Mouse (Mus musculus) liver, adult 2 months (tissue): ENCODE results near the gene Cd109. TPM values are rescaled to one million over a fixed set of nuclear protein-coding genes. Genes with fewer than 3 reads are reported as not detected.

Experiments used
- DNase-seq: peaks from one replicate; pipeline ENCODE4 v3.0.0-alpha.2; 2011; ENCODE audit warnings: low read depth, low spot score; ENCODE audit errors: extremely low read depth
- H3K27ac ChIP-seq: fragments of 200-500 bp; replicated peaks from 2 replicates; pipeline ENCODE4 v1.5.1; 2012; ENCODE audit warnings: low read depth, mild to moderate bottlenecking, control low read depth, inconsistent platforms, low read length; ENCODE audit not compliant: insufficient read depth
- H3K27me3 ChIP-seq: fragments of 200-500 bp; 2 replicates; pipeline ENCODE4 v1.6.1; 2012; ENCODE audit warnings: mild to moderate bottlenecking, moderate library complexity, low read length, inconsistent platforms; ENCODE audit not compliant: control insufficient read depth, insufficient read depth
- H3K36me3 ChIP-seq: fragments of 200-500 bp; 2 replicates; pipeline ENCODE4 v1.6.1; 2012; ENCODE audit warnings: low read length, inconsistent platforms; ENCODE audit not compliant: control insufficient read depth, insufficient read depth
- H3K4me1 ChIP-seq: fragments of 200-500 bp; 2 replicates; pipeline ENCODE4 v1.6.1; 2011; ENCODE audit warnings: low read length; ENCODE audit not compliant: control insufficient read depth, insufficient read depth
- H3K4me3 ChIP-seq: fragments of 200-500 bp; 2 replicates; pipeline ENCODE4 v1.5.1; 2011; ENCODE audit warnings: low read depth, mild to moderate bottlenecking, control low read depth, low read length, moderate library complexity; ENCODE audit not compliant: insufficient read depth
- H3K79me2 ChIP-seq: fragments of 200-500 bp; 2 replicates; pipeline ENCODE4 v1.6.1; 2012; ENCODE audit warnings: inconsistent platforms, mild to moderate bottlenecking, low read length, moderate library complexity; ENCODE audit not compliant: control insufficient read depth, insufficient read depth
- H3K9ac ChIP-seq: fragments of 200-500 bp; 2 replicates; pipeline ENCODE4 v1.6.1; 2012; ENCODE audit warnings: low read depth, mild to moderate bottlenecking, control low read depth, inconsistent platforms, low read length
- CTCF ChIP-seq: fragments of 200-500 bp; IDR thresholded peaks from 2 replicates; pipeline ENCODE4 v1.5.1; 2011; ENCODE audit warnings: low read depth, low read length, control low read depth
- POLR2A ChIP-seq: fragments of 200-500 bp; IDR thresholded peaks from 2 replicates; pipeline ENCODE4 v1.6.1; 2011; ENCODE audit warnings: low read length, control low read depth; ENCODE audit not compliant: insufficient read depth; ENCODE audit errors: extremely low read depth
- WGBS: fragments of 180-500 bp; shearing (Covaris S2); methylation state at CpG from one replicate; pipeline ENCODE4 v1.1.7; 2018; 5-methylcytosine and 5-hydroxymethylcytosine counted together
- polyA plus RNA-seq: library from polyadenylated mRNA; depleted of rRNA; stranded (reverse); fragments of >200 nt; gene quantifications from 2 replicates; pipeline ENCODE4 v1.2.3, GENCODE M21; 2012; rRNA removed
- total RNA-seq: library from RNA; depleted of rRNA; stranded (reverse); fragments of >200 nt; gene quantifications from 2 replicates; pipeline ENCODE4 v1.2.3, GENCODE M21; 2014; rRNA removed

Cd109 gene
- total and polyA plus RNA-seq, 2 experiments: not detected

- Histone ChIP-seq H3K27me3 (no peaks in the 10 kb centered on the region), H3K9ac (no peak overlapping the region), H3K4me3 (no peak overlapping the region), H3K36me3 (no peaks in the 10 kb centered on the region), H3K4me1 (no peaks in the 10 kb centered on the region), H3K79me2 (no peaks in the 10 kb centered on the region), H3K27ac (no peak overlapping the region)
- 75% methylated on average over 6 of the region's 6 CpGs for WGBS
- TF ChIP-seq POLR2A: no peak
- no peak for TF ChIP-seq CTCF
- DNase-seq: peak; percentile 7
Measured at GRCm38 (mm10) chr9:78720888-78721798, 105.8 kb downstream of the Cd109 start.

DNA sequence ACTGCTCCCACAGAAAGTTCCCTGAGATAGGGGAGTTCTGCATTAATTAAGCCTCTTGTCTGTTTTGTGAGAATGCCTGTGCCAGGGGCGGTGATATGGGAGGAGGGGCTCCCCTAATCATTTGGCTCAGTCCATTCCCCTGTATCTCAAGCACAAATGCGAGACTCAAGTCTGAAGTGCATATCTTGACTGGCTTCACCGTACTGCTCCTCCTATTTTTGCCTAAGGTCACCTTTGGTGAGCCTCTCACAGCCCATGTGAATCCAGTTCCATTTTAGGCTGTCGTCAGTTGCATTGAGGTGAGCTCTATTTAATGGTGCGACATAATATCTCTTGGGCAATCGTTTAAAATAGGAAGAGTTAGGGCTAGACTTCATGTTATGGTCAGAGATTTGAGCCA lies 116.6 kb downstream of the Cd109 start:
- H3K4me3 ChIP-seq: no peak overlapping the region
- no peaks in the 10 kb centered on the region for H3K36me3 ChIP-seq
- no peak for DNase-seq
- H3K27me3 ChIP-seq: no peaks in the 10 kb centered on the region
- no peaks in the 10 kb centered on the region for H3K4me1 ChIP-seq
- H3K27ac ChIP-seq: no peak overlapping the region
- no peaks in the 10 kb centered on the region for H3K79me2 ChIP-seq
- TF ChIP-seq POLR2A: no peak
- no peak for TF ChIP-seq CTCF
- H3K9ac ChIP-seq: no peak overlapping the region
- 73% methylated on average over 6 of the region's 6 CpGs for WGBS

- TF ChIP-seq POLR2A (no peak), CTCF (no peak)
- no peaks in the 10 kb centered on the region for H3K4me1 ChIP-seq
- H3K27ac ChIP-seq: no peak overlapping the region
- no peaks in the 10 kb centered on the region for H3K27me3 ChIP-seq
- peak; percentile 32 for DNase-seq
- no peaks in the 10 kb centered on the region for H3K79me2 ChIP-seq
- no peak overlapping the region for H3K4me3 ChIP-seq
- no peak overlapping the region for H3K9ac ChIP-seq
- WGBS: 57% methylated on average over 3 of the region's 3 CpGs
- H3K36me3 ChIP-seq: no peaks in the 10 kb centered on the region
Measured at GRCm38 (mm10) chr9:78735519-78735918, 120.2 kb downstream of the Cd109 start.

DNA sequence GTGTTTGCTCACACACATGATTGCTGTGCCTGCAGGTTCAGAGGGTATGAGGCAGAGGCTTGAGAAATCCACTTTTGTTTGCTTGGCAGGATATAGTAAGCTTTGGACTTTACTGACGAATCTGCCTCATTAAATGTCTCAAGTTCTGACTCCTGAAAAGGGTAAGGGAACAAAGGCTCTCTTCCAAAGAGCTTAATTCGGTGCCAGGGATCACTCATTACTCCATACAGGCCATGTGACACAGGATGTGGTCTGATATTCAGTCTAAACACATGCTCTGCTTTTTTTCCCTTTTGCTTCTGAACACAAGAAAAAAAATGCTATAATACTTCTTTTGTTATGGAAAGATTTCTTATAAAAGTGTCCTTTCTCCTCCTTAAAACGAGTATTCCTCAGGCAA lies 126.7 kb downstream of the Cd109 start:
- DNase-seq: peak; percentile 66
- H3K79me2 ChIP-seq: no peaks in the 10 kb centered on the region
- WGBS: 40% methylated on average over 3 of the region's 3 CpGs
- H3K36me3 ChIP-seq: no peaks in the 10 kb centered on the region
- no peak overlapping the region for H3K27ac ChIP-seq
- TF ChIP-seq CTCF (no peak), POLR2A (no peak)
- H3K9ac ChIP-seq: no peak overlapping the region
- H3K4me3 ChIP-seq: no peak overlapping the region
- no peaks in the 10 kb centered on the region for H3K27me3 ChIP-seq
- no peaks in the 10 kb centered on the region for H3K4me1 ChIP-seq

DNA sequence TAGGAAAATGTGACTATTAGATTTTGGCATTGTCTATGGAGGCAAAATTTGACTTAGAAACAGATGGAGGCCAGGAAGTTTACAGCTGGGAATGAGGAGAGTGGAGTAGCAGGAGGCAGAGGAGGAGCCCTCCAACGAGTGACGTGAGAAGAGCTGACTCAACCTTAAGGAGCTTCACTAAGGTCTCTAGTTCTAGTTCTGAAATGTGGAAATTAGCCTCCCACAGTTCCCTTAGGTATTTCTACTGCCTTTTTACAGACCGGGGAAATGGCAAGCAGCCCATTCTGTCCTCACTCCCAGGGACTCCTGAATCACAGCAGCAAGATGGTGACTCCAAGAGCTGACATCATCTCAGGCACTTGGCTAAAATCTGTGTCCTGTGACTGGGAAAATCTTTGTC lies 134.9 kb downstream of the Cd109 start:
- Histone ChIP-seq H3K9ac (no peak overlapping the region), H3K4me3 (no peak overlapping the region), H3K79me2 (no peaks in the 10 kb centered on the region), H3K4me1 (no peaks in the 10 kb centered on the region), H3K27ac (no peak overlapping the region), H3K27me3 (no peaks in the 10 kb centered on the region), H3K36me3 (no peaks in the 10 kb centered on the region)
- no peak for DNase-seq
- 83% methylated on average over 3 of the region's 3 CpGs for WGBS
- TF ChIP-seq POLR2A (no peak), CTCF (no peak)

Other genes with a start within 250 kb of the Cd109 start
- gene Dppa5a, start 247.4 kb upstream of the Cd109 start, total RNA-seq: not detected in 2 replicates
- not detected in 2 replicates for gene Dppa5a, start 247.4 kb upstream of the Cd109 start, polyA plus RNA-seq
- gene Ooep, start 236.8 kb upstream of the Cd109 start, total RNA-seq: not detected in 2 replicates
- gene Ooep, start 236.8 kb upstream of the Cd109 start, polyA plus RNA-seq: not detected in 2 replicates
- 0.09 TPM in 1 of 2 replicates, not detected in the other for gene Ddx43, start 219.8 kb upstream of the Cd109 start, total RNA-seq
- gene Ddx43, start 219.8 kb upstream of the Cd109 start, polyA plus RNA-seq: not detected in 2 replicates
- 0.18 and 0.34 TPM in 2 replicates for gene Cgas, start 172.3 kb upstream of the Cd109 start, total RNA-seq
- 0.07 and 0.12 TPM in 2 replicates for gene Cgas, start 172.3 kb upstream of the Cd109 start, polyA plus RNA-seq
- gene Mto1, start 167.3 kb upstream of the Cd109 start, total RNA-seq: 18.7 and 18.9 TPM in 2 replicates
- 16.9 and 17.3 TPM in 2 replicates for gene Mto1, start 167.3 kb upstream of the Cd109 start, polyA plus RNA-seq
- 0.18 and 0.20 TPM in 2 replicates for gene Gm17324, start 166.8 kb upstream of the Cd109 start, total RNA-seq
- 0.20 and 0.60 TPM in 2 replicates for gene Gm17324, start 166.8 kb upstream of the Cd109 start, polyA plus RNA-seq
- gene Eef1a1, start 126.4 kb upstream of the Cd109 start, total RNA-seq: 7,986 and 8,406 TPM in 2 replicates
- gene Eef1a1, start 126.4 kb upstream of the Cd109 start, polyA plus RNA-seq: 2,468 and 2,707 TPM in 2 replicates
- gene Slc17a5, start 27.5 kb upstream of the Cd109 start, total RNA-seq: 16.4 and 17.0 TPM in 2 replicates
- gene Slc17a5, start 27.5 kb upstream of the Cd109 start, polyA plus RNA-seq: 10.9 and 12.1 TPM in 2 replicates